Mouse (Mus musculus) spleen, embryonic (tissue): ENCODE results near the gene Gprc6a.

Experiments
- CTCF ChIA-PET: fragments of 350-600 bp; sonication (Branson Sonifier 250); formaldehyde crosslinking; loops from one replicate; lab custom pipeline; 2022; lab: Charles Lee

The Gprc6a gene

DNA sequence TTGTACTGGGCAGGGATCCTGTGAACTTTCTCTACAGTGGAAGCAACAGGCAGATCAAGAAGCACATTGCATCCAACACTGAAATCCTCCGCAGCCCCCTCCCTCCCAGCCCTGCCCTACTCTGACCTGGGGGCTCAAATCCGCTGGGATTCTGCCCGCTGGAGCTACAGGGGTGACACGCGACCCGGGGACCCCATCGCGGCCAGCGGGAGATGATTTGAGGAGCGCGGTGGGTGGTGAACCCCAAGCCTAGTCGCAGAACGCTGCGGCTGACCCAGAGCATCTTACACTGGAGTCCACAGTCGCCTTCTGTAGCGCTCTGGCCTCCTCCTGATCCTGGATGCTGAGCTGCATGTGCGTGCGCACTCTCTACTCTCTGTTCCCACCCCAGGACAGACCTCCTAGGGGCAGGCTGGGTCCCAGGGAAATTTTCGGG, 41.1 kb downstream of the Gprc6a start, which contains the start of gene Fam162b:
Gene Fam162b (minus strand): TSS at position 379 of the 436 bp plus-strand sequence.
- CTCF ChIA-PET, result no interaction called here

DNA sequence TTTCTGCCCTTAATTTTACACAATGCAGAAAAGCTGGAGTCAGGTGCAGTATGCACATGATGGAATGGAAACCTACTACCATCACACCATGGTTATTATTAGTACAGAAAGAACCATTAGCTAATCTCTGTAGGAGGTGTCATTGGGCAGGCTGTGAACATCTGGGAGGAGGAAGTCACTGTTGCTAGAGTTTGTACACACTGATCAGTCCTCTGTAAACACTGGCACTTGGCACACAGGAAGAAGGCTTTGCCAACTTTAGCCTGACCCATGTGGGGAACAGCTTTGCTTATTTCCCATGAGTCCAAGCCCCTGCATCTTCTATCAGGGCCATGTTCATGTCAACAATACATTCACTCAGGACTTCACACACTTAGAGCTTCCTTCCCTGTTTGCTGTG, 46.3 kb downstream of the Gprc6a start:
- CTCF ChIA-PET, result no interaction called here

DNA sequence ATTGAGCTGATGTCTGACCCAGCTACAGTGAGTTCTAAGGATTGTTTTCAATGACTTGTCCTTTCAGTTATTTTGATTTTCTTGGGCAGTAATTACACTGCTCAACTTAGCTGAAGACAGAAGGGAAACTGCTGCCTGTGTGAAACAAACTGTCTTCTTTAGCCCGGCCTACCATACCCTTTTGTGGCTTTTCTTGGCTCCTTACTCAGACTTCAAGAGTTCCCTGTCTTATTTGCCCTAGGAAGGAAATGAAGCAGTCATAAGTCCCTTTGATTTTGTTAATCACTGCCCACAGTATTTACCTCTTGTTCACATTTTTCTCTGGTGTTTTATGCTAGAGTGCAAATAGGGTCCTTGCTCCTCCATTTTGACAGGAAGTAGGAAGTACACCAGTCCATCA, 46.9 kb downstream of the Gprc6a start:
- CTCF ChIA-PET, result no interaction called here

- CTCF ChIA-PET, result no interaction called here
Measured at GRCm38 (mm10) chr10:51571225-51571996, 59.9 kb downstream of the Gprc6a start.
